Mouse (Mus musculus) limb, embryonic 12.5 days (tissue): ENCODE measurements around the gene Gng12. TPM values are rescaled to one million over a fixed set of nuclear protein-coding genes. Genes with fewer than 3 reads are reported as not detected.

Source experiments
- ATAC-seq: fragments of 200-750 bp; cut with Nextera tagmentation; 2 replicates; pipeline ENCODE4 v1.8.0; 2017; ENCODE audit warnings: low read depth, moderate TSS enrichment; ENCODE audit not compliant: insufficient number of reproducible peaks, insufficient read depth, low FRiP score, low TSS enrichment
- H3K27ac ChIP-seq: fragments of 300-500 bp; sonication (generic); 2 replicates; pipeline ENCODE4 v1.5.1; 2016; ENCODE audit warnings: mild to moderate bottlenecking, moderate library complexity
- H3K27me3 ChIP-seq: fragments of 300-500 bp; sonication (generic); 2 replicates; pipeline ENCODE4 v1.6.1; 2016; ENCODE audit warnings: mild to moderate bottlenecking, moderate library complexity
- H3K36me3 ChIP-seq: fragments of 300-500 bp; sonication (generic); 2 replicates; pipeline ENCODE4 v1.6.1; 2016; ENCODE audit warnings: mild to moderate bottlenecking, moderate library complexity
- H3K4me1 ChIP-seq: fragments of 300-500 bp; sonication (generic); replicated peaks from 2 replicates; pipeline ENCODE4 v1.6.1; 2016
- H3K4me2 ChIP-seq: fragments of 300-500 bp; sonication (generic); 2 replicates; pipeline ENCODE4 v1.6.1; 2016; ENCODE audit warnings: mild to moderate bottlenecking, moderate library complexity
- H3K4me3 ChIP-seq: fragments of 300-500 bp; sonication (generic); replicated peaks from 2 replicates; pipeline ENCODE4 v1.5.1; 2016; ENCODE audit warnings: mild to moderate bottlenecking
- H3K9ac ChIP-seq: fragments of 300-500 bp; sonication (generic); replicated peaks from 2 replicates; pipeline ENCODE4 v1.6.1; 2016; ENCODE audit warnings: mild to moderate bottlenecking, moderate library complexity
- H3K9me3 ChIP-seq: fragments of 300-500 bp; sonication (generic); 2 replicates; pipeline ENCODE4 v1.6.1; 2016; ENCODE audit warnings: mild to moderate bottlenecking, moderate library complexity
- WGBS: fragments of 180-500 bp; shearing (Covaris S2); methylation state at CpG from one replicate; pipeline ENCODE4 v1.1.7; 2016; 5-methylcytosine and 5-hydroxymethylcytosine counted together
- polyA plus RNA-seq: library from polyadenylated mRNA; unstranded; fragments of >200 nt; fragmentation: Nextera tagmentation; extraction: Ambion mirVana; gene quantifications from 2 replicates; pipeline ENCODE4 v1.2.1, GENCODE M21; 2016

The Gng12 gene
- polyA plus RNA-seq, 1 experiment from 2014 or later: 56.9 TPM

GRCm38 (mm10) chr6:67060057-67060456, 163.9 kb downstream of the Gng12 start:
- Histone ChIP-seq H3K4me2 (no peak overlapping the region), H3K4me1 (no peaks in the 10 kb centered on the region)
- no peak for ATAC-seq

DNA sequence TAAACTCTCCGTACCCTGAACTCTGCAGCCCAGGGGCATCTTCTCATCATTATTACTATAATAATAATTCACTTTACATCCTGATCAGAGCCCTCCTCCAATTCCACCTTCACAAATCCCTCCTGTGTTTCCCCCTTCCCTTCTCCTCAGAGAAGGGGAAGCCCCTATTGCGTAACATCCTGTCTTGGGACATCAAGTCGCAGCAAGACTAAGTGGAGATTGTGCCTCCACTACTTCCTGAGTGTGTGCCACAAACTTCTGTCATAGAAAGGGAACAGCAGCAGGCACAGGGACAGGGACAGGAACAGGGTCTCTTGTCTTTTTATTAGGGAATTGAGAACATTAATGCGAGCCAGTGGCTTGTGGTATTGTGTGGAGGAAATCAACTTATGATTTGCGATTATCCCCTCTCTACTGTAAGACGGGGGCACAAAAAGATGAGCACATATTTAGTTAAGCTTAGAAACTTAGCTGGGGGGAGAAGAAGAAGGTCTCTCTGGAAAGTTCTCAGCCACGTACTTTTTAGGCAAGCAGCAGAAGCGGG, 173.1 kb downstream of the Gng12 start:
- Histone ChIP-seq H3K27me3 (no peaks in the 10 kb centered on the region), H3K27ac (no peak overlapping the region), H3K4me1 (no peaks in the 10 kb centered on the region), H3K9me3 (no peaks in the 10 kb centered on the region), H3K4me2 (no peak overlapping the region), H3K36me3 (no peaks in the 10 kb centered on the region), H3K9ac (no peak overlapping the region), H3K4me3 (no peak overlapping the region)
- ATAC-seq: no peak
- 82% methylated on average over 8 of the region's 8 CpGs for WGBS

More at GRCm38 (mm10) chr6:67060057-67060456, 163.9 kb downstream of the Gng12 start:
- H3K4me3 ChIP-seq: no peak overlapping the region
- no peak overlapping the region for H3K27ac ChIP-seq
- H3K36me3 ChIP-seq: no peaks in the 10 kb centered on the region
- no peaks in the 10 kb centered on the region for H3K27me3 ChIP-seq
- H3K9ac ChIP-seq: no peak overlapping the region
- WGBS: 86% methylated on average over 5 of the region's 5 CpGs
- H3K9me3 ChIP-seq: no peaks in the 10 kb centered on the region

- Histone ChIP-seq H3K9ac (no peak overlapping the region), H3K27me3 (no peaks in the 10 kb centered on the region), H3K4me2 (no peak overlapping the region), H3K36me3 (no peaks in the 10 kb centered on the region), H3K4me3 (no peak overlapping the region), H3K9me3 (no peaks in the 10 kb centered on the region), H3K4me1 (no peaks in the 10 kb centered on the region), H3K27ac (no peak overlapping the region)
- ATAC-seq: no peak
- WGBS: 73% methylated on average over 9 of the region's 9 CpGs
Observed at GRCm38 (mm10) chr6:67069800-67070315, 173.7 kb downstream of the Gng12 start.

Other genes starting within 250 kb of the Gng12 start
- not detected in 2 replicates for gene Vmn1r35, start 210.5 kb upstream of the Gng12 start, polyA plus RNA-seq
- not detected in 2 replicates for gene Vmn1r36, start 177.2 kb upstream of the Gng12 start, polyA plus RNA-seq
- not detected in 2 replicates for gene Vmn1r37, start 167.0 kb upstream of the Gng12 start, polyA plus RNA-seq
- gene Vmn1r38, start 113.8 kb upstream of the Gng12 start, polyA plus RNA-seq: not detected in 2 replicates
- gene Vmn1r39, start 85.8 kb upstream of the Gng12 start, polyA plus RNA-seq: not detected in 2 replicates
- 21.3 and 23.1 TPM in 2 replicates for gene Gadd45a, start 141.1 kb downstream of the Gng12 start, polyA plus RNA-seq